Mouse (Mus musculus) cerebellum, postnatal 25 days (tissue): Measurements from ENCODE around the gene Ndufb6.

ENCODE experiments used
- DNase-seq, 2 experiments: peaks; one replicate each; pipeline ENCODE4 v3.0.0; 2021; ENCODE audit warnings: mixed read lengths in 2 of 2

Ndufb6 gene

GRCm38 (mm10) chr4:40253766-40254165 lies 25.5 kb downstream of the Ndufb6 start:
- no peak for DNase-seq

- no peak for DNase-seq
Observed at GRCm38 (mm10) chr4:40250984-40251383, 28.2 kb downstream of the Ndufb6 start.

GRCm38 (mm10) chr4:40244035-40244434 lies 35.2 kb downstream of the Ndufb6 start:
- no peak for DNase-seq

GRCm38 (mm10) chr4:40243006-40243405 lies 36.2 kb downstream of the Ndufb6 start:
- DNase-seq = no peak

GRCm38 (mm10) chr4:40241928-40242327 lies 37.3 kb downstream of the Ndufb6 start:
- DNase-seq = no peak

- DNase-seq = no peak
Observed at GRCm38 (mm10) chr4:40240272-40240744, 38.9 kb downstream of the Ndufb6 start.

- DNase-seq = peak; percentile 13 to 20
Observed at GRCm38 (mm10) chr4:40239409-40240271, 39.6 kb downstream of the Ndufb6 start, which contains the start of gene Ddx58. Gene Ddx58, minus strand, starts transcription at chr4:40239828.

GRCm38 (mm10) chr4:40238483-40239408 lies 40.5 kb downstream of the Ndufb6 start:
- DNase-seq = peak; percentile 16 to 49

- DNase-seq = no peak
Observed at GRCm38 (mm10) chr4:40236829-40237228, 42.4 kb downstream of the Ndufb6 start.

GRCm38 (mm10) chr4:40234256-40234655 lies 45.0 kb downstream of the Ndufb6 start:
- no peak for DNase-seq

- no peak for DNase-seq
Observed at GRCm38 (mm10) chr4:40233062-40233664, 46.1 kb downstream of the Ndufb6 start.

GRCm38 (mm10) chr4:40229723-40230122 lies 49.5 kb downstream of the Ndufb6 start:
- DNase-seq = no peak

GRCm38 (mm10) chr4:40227886-40228285 lies 51.3 kb downstream of the Ndufb6 start:
- no peak for DNase-seq

GRCm38 (mm10) chr4:40227131-40227530 lies 52.1 kb downstream of the Ndufb6 start:
- DNase-seq = no peak

- no peak for DNase-seq
Observed at GRCm38 (mm10) chr4:40226095-40226494, 53.1 kb downstream of the Ndufb6 start.

GRCm38 (mm10) chr4:40221876-40222585 lies 57.2 kb downstream of the Ndufb6 start:
- no peak for DNase-seq

GRCm38 (mm10) chr4:40221004-40221760 lies 58.0 kb downstream of the Ndufb6 start:
- no peak for DNase-seq
